Mouse (Mus musculus): ENCODE data around the gene Tmem179b. TPM values are rescaled to one million over a fixed set of nuclear protein-coding genes. Genes with fewer than 3 reads are reported as not detected.
"Not testable (repeated sequence)": the region's sequence is repeated elsewhere in the genome, so short reads cannot be mapped to it uniquely, and the experiment has no call there.

Gene Tmem179b
- total RNA-seq, 2 experiments from 2014 or later, result 95.1 to 134 TPM

GRCm38 (mm10) chr19:8738911-8739310, 35.4 kb downstream of the Tmem179b start:
- ATAC-seq (replicated peaks; ENCODE audit: low FRiP score, poor library complexity, severe bottlenecking), result no peak

GRCm38 (mm10) chr19:8736160-8736467, 38.2 kb downstream of the Tmem179b start:
- ATAC-seq (replicated peaks; ENCODE audit: low FRiP score, poor library complexity, severe bottlenecking), result no peak

- peak; percentile 97 for ATAC-seq (replicated peaks; ENCODE audit: low FRiP score, poor library complexity, severe bottlenecking)
Observed at GRCm38 (mm10) chr19:8735389-8736159, 38.7 kb downstream of the Tmem179b start, which contains the start of gene Wdr74. TSS of gene Wdr74 (plus strand) at chr19:8735827.

- ATAC-seq (replicated peaks; ENCODE audit: low FRiP score, poor library complexity, severe bottlenecking), result no peak
Observed at GRCm38 (mm10) chr19:8734334-8734733, 39.9 kb downstream of the Tmem179b start.

GRCm38 (mm10) chr19:8728335-8729099, 45.8 kb downstream of the Tmem179b start:
- ATAC-seq (replicated peaks; ENCODE audit: low FRiP score, poor library complexity, severe bottlenecking), result not testable (repeated sequence)

- ATAC-seq (replicated peaks; ENCODE audit: low FRiP score, poor library complexity, severe bottlenecking), result no peak
Observed at GRCm38 (mm10) chr19:8727495-8728114, 46.7 kb downstream of the Tmem179b start.

- no peak for ATAC-seq (replicated peaks; ENCODE audit: low FRiP score, poor library complexity, severe bottlenecking)
Observed at GRCm38 (mm10) chr19:8726609-8727390, 47.5 kb downstream of the Tmem179b start.

GRCm38 (mm10) chr19:8725081-8725613, 49.1 kb downstream of the Tmem179b start:
- ATAC-seq (replicated peaks; ENCODE audit: low FRiP score, poor library complexity, severe bottlenecking), result no peak

- ATAC-seq (replicated peaks; ENCODE audit: low FRiP score, poor library complexity, severe bottlenecking), result no peak
Observed at GRCm38 (mm10) chr19:8724392-8724791, 49.9 kb downstream of the Tmem179b start.

GRCm38 (mm10) chr19:8723574-8724346, 50.5 kb downstream of the Tmem179b start:
- 0 out of 2 replicates have a peak, but pooled peaks have one; percentile 17 for ATAC-seq (replicated peaks; ENCODE audit: low FRiP score, poor library complexity, severe bottlenecking)

- peak; percentile 89 for ATAC-seq (replicated peaks; ENCODE audit: low FRiP score, poor library complexity, severe bottlenecking)
Observed at GRCm38 (mm10) chr19:8722907-8723573, 51.2 kb downstream of the Tmem179b start, which contains the start of gene Slc3a2. TSS of gene Slc3a2 (minus strand) at chr19:8723369.

- peak; percentile 16 for ATAC-seq (replicated peaks; ENCODE audit: low FRiP score, poor library complexity, severe bottlenecking)
Observed at GRCm38 (mm10) chr19:8722559-8722906, 51.7 kb downstream of the Tmem179b start.

Other genes with a start within 250 kb of the Tmem179b start
Only the 30 nearest of the 33 such genes appear.
- gene Slc22a6, start 156.4 kb downstream of the Tmem179b start, total RNA-seq (2015; ENCODE audit: low replicate concordance), result not detected in 2 replicates
- gene Slc22a6, start 156.4 kb downstream of the Tmem179b start, total RNA-seq (2017; ENCODE audit: low replicate concordance), result not detected in 2 replicates
- not detected in 2 replicates for gene Chrm1, start 110.7 kb downstream of the Tmem179b start, total RNA-seq (2015; ENCODE audit: low replicate concordance)
- 0.26 TPM in 1 of 2 replicates, not detected in the other for gene Chrm1, start 110.7 kb downstream of the Tmem179b start, total RNA-seq (2017; ENCODE audit: low replicate concordance)
- 198 and 206 TPM in 2 replicates for gene Slc3a2, start 51.1 kb downstream of the Tmem179b start, total RNA-seq (2015; ENCODE audit: low replicate concordance)
- 242 and 266 TPM in 2 replicates for gene Slc3a2, start 51.1 kb downstream of the Tmem179b start, total RNA-seq (2017; ENCODE audit: low replicate concordance)
- gene Wdr74, start 38.6 kb downstream of the Tmem179b start, total RNA-seq (2015; ENCODE audit: low replicate concordance), result 22.0 and 28.9 TPM in 2 replicates
- gene Wdr74, start 38.6 kb downstream of the Tmem179b start, total RNA-seq (2017; ENCODE audit: low replicate concordance), result 10.7 and 15.0 TPM in 2 replicates
- not detected in 2 replicates for gene 1700092M07Rik, start 33.7 kb downstream of the Tmem179b start, total RNA-seq (2015; ENCODE audit: low replicate concordance)
- gene 1700092M07Rik, start 33.7 kb downstream of the Tmem179b start, total RNA-seq (2017; ENCODE audit: low replicate concordance), result not detected in 2 replicates
- gene Stx5a, start 33.1 kb downstream of the Tmem179b start, total RNA-seq (2015; ENCODE audit: low replicate concordance), result 67.0 and 97.7 TPM in 2 replicates
- gene Stx5a, start 33.1 kb downstream of the Tmem179b start, total RNA-seq (2017; ENCODE audit: low replicate concordance), result 119 and 128 TPM in 2 replicates
- 462 and 487 TPM in 2 replicates for gene Nxf1, start 17.4 kb downstream of the Tmem179b start, total RNA-seq (2015; ENCODE audit: low replicate concordance)
- gene Nxf1, start 17.4 kb downstream of the Tmem179b start, total RNA-seq (2017; ENCODE audit: low replicate concordance), result 79.9 and 80.3 TPM in 2 replicates
- 25.9 and 40.7 TPM in 2 replicates for gene Tmem223, start 3.5 kb downstream of the Tmem179b start, total RNA-seq (2015; ENCODE audit: low replicate concordance)
- 11.0 and 21.9 TPM in 2 replicates for gene Tmem223, start 3.5 kb downstream of the Tmem179b start, total RNA-seq (2017; ENCODE audit: low replicate concordance)
- gene Taf6l, start 11.9 kb upstream of the Tmem179b start, total RNA-seq (2015; ENCODE audit: low replicate concordance), result 6.7 and 24.1 TPM in 2 replicates
- gene Taf6l, start 11.9 kb upstream of the Tmem179b start, total RNA-seq (2017; ENCODE audit: low replicate concordance), result 10.5 and 10.9 TPM in 2 replicates
- gene Polr2g, start 24.1 kb upstream of the Tmem179b start, total RNA-seq (2015; ENCODE audit: low replicate concordance), result 49.0 and 51.2 TPM in 2 replicates
- gene Polr2g, start 24.1 kb upstream of the Tmem179b start, total RNA-seq (2017; ENCODE audit: low replicate concordance), result 16.5 and 25.8 TPM in 2 replicates
- gene Zbtb3, start 28.1 kb upstream of the Tmem179b start, total RNA-seq (2015; ENCODE audit: low replicate concordance), result not detected in 2 replicates
- 1.3 TPM in 1 of 2 replicates, not detected in the other for gene Zbtb3, start 28.1 kb upstream of the Tmem179b start, total RNA-seq (2017; ENCODE audit: low replicate concordance)
- gene Ttc9c, start 44.9 kb upstream of the Tmem179b start, total RNA-seq (2015; ENCODE audit: low replicate concordance), result 55.8 and 56.6 TPM in 2 replicates
- gene Ttc9c, start 44.9 kb upstream of the Tmem179b start, total RNA-seq (2017; ENCODE audit: low replicate concordance), result 59.4 and 73.3 TPM in 2 replicates
- 54.9 and 64.2 TPM in 2 replicates for gene Hnrnpul2, start 45.5 kb upstream of the Tmem179b start, total RNA-seq (2015; ENCODE audit: low replicate concordance)
- gene Hnrnpul2, start 45.5 kb upstream of the Tmem179b start, total RNA-seq (2017; ENCODE audit: low replicate concordance), result 154 and 160 TPM in 2 replicates
- not detected in 2 replicates for gene AC129217.1, start 55.3 kb upstream of the Tmem179b start, total RNA-seq (2015; ENCODE audit: low replicate concordance)
- gene AC129217.1, start 55.3 kb upstream of the Tmem179b start, total RNA-seq (2017; ENCODE audit: low replicate concordance), result 9.5 and 15.5 TPM in 2 replicates
- gene Bscl2, start 63.0 kb upstream of the Tmem179b start, total RNA-seq (2015; ENCODE audit: low replicate concordance), result 33.9 and 36.0 TPM in 2 replicates
- gene Bscl2, start 63.0 kb upstream of the Tmem179b start, total RNA-seq (2017; ENCODE audit: low replicate concordance), result 20.2 and 27.1 TPM in 2 replicates
- not detected in 2 replicates for gene Gng3, start 64.7 kb upstream of the Tmem179b start, total RNA-seq (2015; ENCODE audit: low replicate concordance)
- not detected in 2 replicates for gene Gng3, start 64.7 kb upstream of the Tmem179b start, total RNA-seq (2017; ENCODE audit: low replicate concordance)
- gene Lrrn4cl, start 76.3 kb upstream of the Tmem179b start, total RNA-seq (2015; ENCODE audit: low replicate concordance), result 1.7 TPM in 1 of 2 replicates, not detected in the other
- 0.39 TPM in 1 of 2 replicates, not detected in the other for gene Lrrn4cl, start 76.3 kb upstream of the Tmem179b start, total RNA-seq (2017; ENCODE audit: low replicate concordance)
- gene Ubxn1, start 97.0 kb upstream of the Tmem179b start, total RNA-seq (2015; ENCODE audit: low replicate concordance), result 46.1 and 49.9 TPM in 2 replicates
- gene Ubxn1, start 97.0 kb upstream of the Tmem179b start, total RNA-seq (2017; ENCODE audit: low replicate concordance), result 73.1 and 101 TPM in 2 replicates
- 8.8 and 23.1 TPM in 2 replicates for gene Uqcc3, start 106.5 kb upstream of the Tmem179b start, total RNA-seq (2015; ENCODE audit: low replicate concordance)
- gene Uqcc3, start 106.5 kb upstream of the Tmem179b start, total RNA-seq (2017; ENCODE audit: low replicate concordance), result 7.8 TPM in 1 of 2 replicates, not detected in the other
- 36.4 and 44.9 TPM in 2 replicates for gene Lbhd1, start 109.3 kb upstream of the Tmem179b start, total RNA-seq (2015; ENCODE audit: low replicate concordance)
- gene Lbhd1, start 109.3 kb upstream of the Tmem179b start, total RNA-seq (2017; ENCODE audit: low replicate concordance), result 6.4 and 9.9 TPM in 2 replicates
- gene Gm49403, start 109.5 kb upstream of the Tmem179b start, total RNA-seq (2015; ENCODE audit: low replicate concordance), result not detected in 2 replicates
- gene Gm49403, start 109.5 kb upstream of the Tmem179b start, total RNA-seq (2017; ENCODE audit: low replicate concordance), result not detected in 2 replicates
- gene 1810009A15Rik, start 114.4 kb upstream of the Tmem179b start, total RNA-seq (2015; ENCODE audit: low replicate concordance), result 11.5 and 13.4 TPM in 2 replicates
- gene 1810009A15Rik, start 114.4 kb upstream of the Tmem179b start, total RNA-seq (2017; ENCODE audit: low replicate concordance), result 7.0 and 32.0 TPM in 2 replicates
- not detected in 2 replicates for gene Gm49416, start 114.5 kb upstream of the Tmem179b start, total RNA-seq (2015; ENCODE audit: low replicate concordance)
- not detected in 2 replicates for gene Gm49416, start 114.5 kb upstream of the Tmem179b start, total RNA-seq (2017; ENCODE audit: low replicate concordance)
- gene Ints5, start 118.5 kb upstream of the Tmem179b start, total RNA-seq (2015; ENCODE audit: low replicate concordance), result 10.1 and 14.3 TPM in 2 replicates
- gene Ints5, start 118.5 kb upstream of the Tmem179b start, total RNA-seq (2017; ENCODE audit: low replicate concordance), result 7.1 and 7.6 TPM in 2 replicates
- gene Ganab, start 123.6 kb upstream of the Tmem179b start, total RNA-seq (2015; ENCODE audit: low replicate concordance), result 71.0 and 83.0 TPM in 2 replicates
- 31.9 and 43.0 TPM in 2 replicates for gene Ganab, start 123.6 kb upstream of the Tmem179b start, total RNA-seq (2017; ENCODE audit: low replicate concordance)
- 16.2 and 28.1 TPM in 2 replicates for gene B3gat3, start 145.9 kb upstream of the Tmem179b start, total RNA-seq (2015; ENCODE audit: low replicate concordance)
- 13.8 and 21.3 TPM in 2 replicates for gene B3gat3, start 145.9 kb upstream of the Tmem179b start, total RNA-seq (2017; ENCODE audit: low replicate concordance)
- gene Rom1, start 154.9 kb upstream of the Tmem179b start, total RNA-seq (2015; ENCODE audit: low replicate concordance), result not detected in 2 replicates
- not detected in 2 replicates for gene Rom1, start 154.9 kb upstream of the Tmem179b start, total RNA-seq (2017; ENCODE audit: low replicate concordance)
- gene Eml3, start 155.1 kb upstream of the Tmem179b start, total RNA-seq (2015; ENCODE audit: low replicate concordance), result 6.5 and 9.6 TPM in 2 replicates
- 7.1 and 14.0 TPM in 2 replicates for gene Eml3, start 155.1 kb upstream of the Tmem179b start, total RNA-seq (2017; ENCODE audit: low replicate concordance)
- gene Mta2, start 167.4 kb upstream of the Tmem179b start, total RNA-seq (2015; ENCODE audit: low replicate concordance), result 59.9 and 70.3 TPM in 2 replicates
- 84.2 and 125 TPM in 2 replicates for gene Mta2, start 167.4 kb upstream of the Tmem179b start, total RNA-seq (2017; ENCODE audit: low replicate concordance)
- 0.84 and 3.2 TPM in 2 replicates for gene Tut1, start 179.4 kb upstream of the Tmem179b start, total RNA-seq (2015; ENCODE audit: low replicate concordance)
- 3.7 and 4.4 TPM in 2 replicates for gene Tut1, start 179.4 kb upstream of the Tmem179b start, total RNA-seq (2017; ENCODE audit: low replicate concordance)